Mouse (Mus musculus): ENCODE measurements at regions not wholly inside any gene's neighbourhood (a gene's known extent, or its start where the extent isn't known, plus 50 kb on each side); places are given as distances from the start of the nearest gene placed in this dataset.
A peak's percentile ranks its signal among the peaks of the same experiment; 100 is the strongest.

DNA sequence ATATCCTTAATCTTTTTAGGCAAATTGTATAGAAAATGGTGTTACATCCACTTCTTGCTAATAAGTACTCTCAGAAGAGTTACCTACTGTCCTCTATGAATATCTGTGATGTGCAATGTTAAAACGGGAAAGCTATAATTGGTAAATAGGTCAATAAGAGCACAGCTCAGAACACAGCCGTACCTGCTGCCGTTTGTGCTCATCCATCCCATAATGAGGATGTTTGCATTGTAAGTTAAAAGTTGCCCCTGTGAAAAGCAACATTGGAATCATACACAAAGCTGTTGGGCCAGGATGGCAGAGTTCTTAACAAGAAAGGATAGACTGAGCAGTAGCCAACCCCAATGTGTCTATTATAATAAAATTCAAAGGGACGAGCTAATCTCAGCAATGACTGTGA, 476.6 kb downstream of the Ptprc start:
- Histone ChIP-seq H3K9me3 (no peaks in the 10 kb centered on the region), H3K27ac (replicated peaks) (no peak overlapping the region), H3K4me1 (replicated peaks) (peaks cover 5% of the 10 kb centered on the region; the same call in 1 of the 2 replicates), H3K9ac (no peak overlapping the region), H3K4me3 (no peak overlapping the region), H3K36me3 (no peaks in the 10 kb centered on the region), H3K27me3 (no peaks in the 10 kb centered on the region), H3K4me2 (no peak overlapping the region)
- ATAC-seq (ENCODE audit: low FRiP score, low read depth) = no peak
- 87% methylated on average over 4 of the region's 4 CpGs for WGBS

DNA sequence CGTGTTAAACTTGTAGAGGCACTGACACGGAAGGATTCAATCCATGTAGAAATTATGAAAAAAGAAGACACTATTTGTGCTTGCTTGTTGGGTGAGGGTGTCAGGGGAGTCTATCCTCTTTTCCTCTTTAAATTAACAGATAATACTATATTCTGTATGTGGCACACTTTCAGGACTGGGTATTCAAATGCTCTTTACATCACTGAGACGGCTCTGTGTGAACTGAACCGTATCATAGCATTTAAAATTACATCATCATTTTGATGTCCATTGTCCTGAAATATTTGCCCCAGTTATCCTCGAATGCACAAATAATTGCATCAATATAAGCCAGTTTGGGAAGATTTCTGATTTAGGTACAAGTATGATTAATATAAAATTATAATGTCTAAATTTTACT, 478.2 kb downstream of the Ptprc start:
- Histone ChIP-seq H3K4me2 (no peak overlapping the region), H3K4me3 (no peak overlapping the region), H3K27me3 (no peaks in the 10 kb centered on the region), H3K9me3 (no peaks in the 10 kb centered on the region), H3K9ac (no peak overlapping the region), H3K27ac (replicated peaks) (no peak overlapping the region), H3K36me3 (no peaks in the 10 kb centered on the region), H3K4me1 (replicated peaks) (peaks cover 5% of the 10 kb centered on the region; the same call in 1 of the 2 replicates)
- ATAC-seq (ENCODE audit: low FRiP score, low read depth) = no peak
- WGBS = 37% methylated on average over 5 of the region's 5 CpGs

DNA sequence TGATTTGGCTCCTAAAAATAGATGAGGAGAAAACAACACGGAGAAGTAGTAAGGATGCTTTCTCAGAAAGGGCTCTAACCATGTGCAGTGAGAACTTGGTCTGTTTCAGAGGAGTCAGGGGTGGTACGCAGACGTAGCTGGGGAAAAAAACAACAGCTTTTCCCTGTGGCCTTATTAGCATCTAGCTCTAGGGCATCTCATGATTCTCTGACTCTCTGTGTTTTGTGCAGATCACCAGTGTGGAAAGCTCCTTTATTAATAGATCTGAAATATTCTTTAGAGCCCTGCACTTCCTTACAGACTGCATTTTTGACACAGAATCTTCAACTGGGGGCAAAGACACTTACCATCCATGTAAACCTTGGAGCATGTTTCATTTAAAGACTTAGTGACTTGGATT, 478.7 kb downstream of the Ptprc start:
- Histone ChIP-seq H3K4me3 (no peak overlapping the region), H3K9me3 (no peaks in the 10 kb centered on the region), H3K27me3 (no peaks in the 10 kb centered on the region), H3K9ac (no peak overlapping the region), H3K36me3 (no peaks in the 10 kb centered on the region), H3K27ac (replicated peaks) (no peak overlapping the region), H3K4me1 (replicated peaks) (peaks cover 5% of the 10 kb centered on the region; the same call in 1 of the 2 replicates), H3K4me2 (peak overlapping the region; percentile 8; the same call in 1 of the 2 replicates)
- 9% methylated on average over 3 of the region's 3 CpGs for WGBS
- no peak for ATAC-seq (ENCODE audit: low FRiP score, low read depth)

DNA sequence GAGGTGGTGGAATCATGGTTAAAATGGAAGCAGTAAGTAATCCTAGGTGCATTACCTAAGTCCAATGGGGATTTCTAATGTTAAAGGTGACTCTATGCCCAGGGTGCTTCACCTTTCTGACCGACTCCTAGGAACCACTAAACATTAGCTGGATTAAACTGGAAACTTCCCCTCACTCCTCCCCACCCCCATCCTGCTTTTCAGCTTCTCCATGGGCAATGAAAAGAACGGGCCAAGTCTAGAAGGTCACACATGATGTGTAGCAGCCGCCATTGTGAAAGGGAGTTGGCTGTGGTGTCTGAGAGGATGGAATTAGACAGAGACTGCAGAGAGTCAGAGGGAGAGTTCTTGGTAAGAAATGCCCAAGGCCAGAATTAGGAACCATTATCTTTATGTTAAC, 479.8 kb downstream of the Ptprc start:
- no peak overlapping the region for H3K4me2 ChIP-seq
- no peak overlapping the region for H3K27ac ChIP-seq (replicated peaks)
- no peaks in the 10 kb centered on the region for H3K9me3 ChIP-seq
- H3K4me3 ChIP-seq = no peak overlapping the region
- no peak for ATAC-seq (ENCODE audit: low FRiP score, low read depth)
- peaks cover 5% of the 10 kb centered on the region; the same call in 1 of the 2 replicates for H3K4me1 ChIP-seq (replicated peaks)
- no peaks in the 10 kb centered on the region for H3K27me3 ChIP-seq
- H3K9ac ChIP-seq = no peak overlapping the region
- no peaks in the 10 kb centered on the region for H3K36me3 ChIP-seq
- WGBS = 58% methylated on average over 3 of the region's 3 CpGs

DNA sequence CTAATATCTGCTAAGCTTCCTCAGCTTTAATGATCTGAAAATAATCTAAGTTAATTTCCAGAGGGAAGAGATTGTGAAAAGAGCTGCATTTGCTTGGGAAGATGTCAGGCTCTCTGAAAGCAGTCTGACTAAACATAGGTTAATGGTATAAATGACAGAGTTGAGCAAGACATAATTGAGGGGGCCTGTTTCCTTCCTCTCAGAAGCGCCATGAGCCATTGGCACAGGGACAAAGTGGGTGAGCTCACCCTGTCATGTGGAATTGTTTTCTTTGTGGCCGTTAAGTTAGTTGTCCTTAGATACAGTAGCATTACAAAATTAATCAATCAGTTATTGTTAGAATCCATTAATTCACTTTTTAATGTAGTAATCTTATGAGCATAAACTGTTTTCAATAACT, 483.0 kb downstream of the Ptprc start:
- no peak overlapping the region for H3K4me2 ChIP-seq
- ATAC-seq (ENCODE audit: low FRiP score, low read depth) = no peak
- 38% methylated on average over 2 of the region's 2 CpGs for WGBS
- H3K4me3 ChIP-seq = no peak overlapping the region
- H3K36me3 ChIP-seq = no peaks in the 10 kb centered on the region
- no peak overlapping the region for H3K9ac ChIP-seq
- H3K27me3 ChIP-seq = no peaks in the 10 kb centered on the region
- H3K27ac ChIP-seq (replicated peaks) = no peak overlapping the region
- peaks cover 5% of the 10 kb centered on the region; the same call in 1 of the 2 replicates for H3K4me1 ChIP-seq (replicated peaks)
- H3K9me3 ChIP-seq = no peaks in the 10 kb centered on the region

DNA sequence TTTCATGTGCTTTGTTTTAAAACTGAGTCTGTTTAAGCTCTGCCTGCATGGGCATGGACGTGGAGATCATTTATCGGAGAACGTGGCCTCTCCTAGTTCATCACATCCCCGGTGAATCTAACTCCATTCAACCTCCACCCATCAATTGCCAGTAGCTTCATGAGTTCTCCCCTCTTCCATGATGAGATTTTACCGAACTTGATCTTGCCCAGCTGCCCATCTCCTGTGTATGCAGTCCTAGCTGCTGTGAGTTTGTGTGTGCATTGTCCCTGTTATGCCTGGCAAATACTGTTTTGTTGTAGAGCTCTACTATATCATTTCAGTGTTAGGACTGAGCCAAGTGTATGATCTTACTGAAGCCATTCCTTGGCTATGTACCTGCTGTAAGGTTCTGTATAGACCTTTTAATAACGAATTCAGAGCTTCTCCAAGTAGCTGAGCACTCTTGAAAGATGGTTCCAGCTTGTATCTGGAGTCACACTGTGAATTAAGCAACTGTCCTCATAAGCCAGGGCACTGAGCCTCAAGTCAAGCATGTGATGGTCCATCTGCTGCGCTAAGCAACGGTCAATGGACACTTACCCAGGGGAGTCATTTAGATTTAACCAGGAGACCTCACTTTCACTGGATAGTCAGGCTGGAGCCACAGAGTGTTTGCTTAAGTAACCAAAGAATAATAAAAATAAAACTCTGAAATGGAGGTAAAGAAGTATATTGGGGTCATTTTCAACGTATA, 484.5 kb downstream of the Ptprc start:
- 86% methylated on average over 9 of the region's 9 CpGs for WGBS
- ATAC-seq (ENCODE audit: low FRiP score, low read depth) = no peak
- H3K4me2 ChIP-seq = no peak overlapping the region

DNA sequence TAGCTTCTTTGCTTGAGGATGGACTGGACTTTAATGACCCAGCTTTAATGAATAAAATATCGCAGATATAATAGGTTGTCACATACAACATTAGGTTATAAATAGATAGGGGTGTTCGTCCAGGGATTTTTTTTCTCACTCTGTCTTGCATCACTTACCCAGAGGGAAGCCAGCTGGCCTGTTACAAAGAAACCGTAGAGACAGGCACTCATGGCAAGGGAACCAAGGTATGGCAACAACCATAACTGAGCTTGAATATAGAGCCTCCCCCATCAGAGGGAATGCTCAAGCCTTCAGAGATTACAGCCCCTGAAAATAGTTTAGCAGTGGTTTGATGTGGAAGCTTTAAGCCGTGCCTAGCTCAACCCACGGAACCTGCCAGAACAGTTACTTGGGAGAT, 504.9 kb downstream of the Ptprc start:
- no peak overlapping the region for H3K27ac ChIP-seq (replicated peaks)
- H3K9me3 ChIP-seq = no peaks in the 10 kb centered on the region
- H3K4me1 ChIP-seq (replicated peaks) = no peaks in the 10 kb centered on the region
- WGBS = 77% methylated on average over 5 of the region's 5 CpGs
- H3K9ac ChIP-seq = no peak overlapping the region
- H3K4me2 ChIP-seq = no peak overlapping the region
- H3K4me3 ChIP-seq = no peak overlapping the region
- no peaks in the 10 kb centered on the region for H3K27me3 ChIP-seq
- no peak for ATAC-seq (ENCODE audit: low FRiP score, low read depth)
- H3K36me3 ChIP-seq = no peaks in the 10 kb centered on the region

More for the DNA sequence above, 484.5 kb downstream of the Ptprc start:
- no peaks in the 10 kb centered on the region for H3K4me1 ChIP-seq (replicated peaks)
- H3K4me3 ChIP-seq = no peak overlapping the region
- H3K36me3 ChIP-seq = no peaks in the 10 kb centered on the region
- no peaks in the 10 kb centered on the region for H3K9me3 ChIP-seq
- no peaks in the 10 kb centered on the region for H3K27me3 ChIP-seq
- no peak overlapping the region for H3K9ac ChIP-seq
- no peak overlapping the region for H3K27ac ChIP-seq (replicated peaks)

DNA sequence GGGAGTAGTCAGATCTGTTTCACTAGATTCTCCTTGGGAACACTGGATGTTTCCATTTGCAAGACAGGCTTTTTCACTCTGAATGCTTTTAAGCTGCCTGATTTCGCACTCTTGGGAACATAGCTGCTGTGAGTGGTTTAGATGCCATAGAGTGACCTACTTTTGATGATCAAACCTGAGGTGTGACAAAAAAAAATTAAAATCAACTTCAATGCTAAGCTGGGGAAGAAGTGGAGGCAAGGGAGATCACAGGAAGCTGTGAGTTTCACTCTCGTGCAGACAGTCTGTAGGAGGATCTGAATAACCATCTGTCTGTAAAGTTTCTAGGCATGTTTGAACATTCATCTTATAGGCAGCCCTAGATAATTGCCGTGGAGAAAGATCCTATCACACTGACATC, 505.7 kb downstream of the Ptprc start:
- Histone ChIP-seq H3K4me1 (replicated peaks) (no peaks in the 10 kb centered on the region), H3K4me2 (no peak overlapping the region), H3K9ac (no peak overlapping the region), H3K27me3 (no peaks in the 10 kb centered on the region), H3K4me3 (no peak overlapping the region), H3K36me3 (no peaks in the 10 kb centered on the region), H3K9me3 (no peaks in the 10 kb centered on the region), H3K27ac (replicated peaks) (no peak overlapping the region)
- WGBS = 75% methylated on average over 3 of the region's 3 CpGs
- ATAC-seq (ENCODE audit: low FRiP score, low read depth) = no peak

DNA sequence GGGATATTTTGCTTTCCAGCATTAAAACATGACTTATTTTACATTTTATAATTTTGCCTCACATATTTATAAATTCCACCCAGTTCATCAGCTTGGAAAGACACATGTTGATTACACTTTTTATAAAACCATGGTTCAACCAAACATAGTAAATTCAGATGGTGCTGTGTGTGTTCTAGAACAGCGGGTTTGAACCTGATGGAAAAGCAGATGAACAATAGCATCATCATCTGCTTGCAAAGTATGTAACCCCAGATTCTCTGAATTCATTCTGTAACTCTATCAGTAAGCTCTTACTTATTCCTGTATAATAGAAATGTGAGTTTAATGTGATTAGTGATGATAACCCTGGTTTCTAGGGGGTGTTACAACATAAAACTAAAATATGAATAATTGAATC, 517.4 kb downstream of the Ptprc start:
- no peak overlapping the region for H3K4me3 ChIP-seq
- no peak overlapping the region for H3K27ac ChIP-seq (replicated peaks)
- H3K9ac ChIP-seq = no peak overlapping the region
- WGBS = 87% methylated on average over 1 of the region's 1 CpGs
- H3K4me2 ChIP-seq = no peak overlapping the region
- H3K9me3 ChIP-seq = no peaks in the 10 kb centered on the region
- H3K36me3 ChIP-seq = no peaks in the 10 kb centered on the region
- peaks cover 6% of the 10 kb centered on the region; the same call in 1 of the 2 replicates for H3K4me1 ChIP-seq (replicated peaks)
- no peak for ATAC-seq (ENCODE audit: low FRiP score, low read depth)
- no peaks in the 10 kb centered on the region for H3K27me3 ChIP-seq

DNA sequence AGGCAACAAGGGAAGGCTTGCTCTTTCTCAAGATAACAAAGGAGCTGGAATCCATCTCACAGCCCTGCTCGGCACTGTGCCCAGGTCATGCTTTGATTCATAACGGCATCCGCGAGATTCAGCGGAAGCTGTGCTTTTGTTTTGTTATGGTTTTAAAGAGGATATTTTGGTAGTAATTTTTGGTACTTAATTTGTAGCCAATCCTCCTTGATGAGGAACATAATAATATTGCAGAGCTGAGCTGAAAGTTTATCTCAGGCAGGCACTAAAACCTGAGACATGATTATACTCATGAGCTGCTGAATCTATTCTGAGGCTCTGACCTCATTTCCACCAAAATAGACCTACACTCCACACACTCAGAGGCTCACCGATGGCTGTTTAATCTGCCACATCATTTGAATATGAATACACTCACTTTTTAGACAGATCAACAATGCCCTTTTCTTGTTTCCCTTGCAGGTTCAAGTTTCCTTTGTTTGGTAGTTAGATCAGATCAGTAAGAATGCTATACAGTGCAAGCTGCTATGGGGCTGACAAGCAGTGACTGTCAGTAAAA, 518.5 kb downstream of the Ptprc start:
- peak overlapping the region; percentile 6 for H3K4me2 ChIP-seq
- H3K4me1 ChIP-seq (replicated peaks) = peaks cover 6% of the 10 kb centered on the region; the same call in 1 of the 2 replicates
- H3K9me3 ChIP-seq = no peaks in the 10 kb centered on the region
- no peaks in the 10 kb centered on the region for H3K27me3 ChIP-seq
- H3K36me3 ChIP-seq = no peaks in the 10 kb centered on the region
- H3K4me3 ChIP-seq = no peak overlapping the region
- WGBS = 4% methylated on average over 6 of the region's 6 CpGs
- peak; percentile 77 for ATAC-seq (ENCODE audit: low FRiP score, low read depth)
- H3K9ac ChIP-seq = no peak overlapping the region
- H3K27ac ChIP-seq (replicated peaks) = peak overlapping the region; percentile 64

DNA sequence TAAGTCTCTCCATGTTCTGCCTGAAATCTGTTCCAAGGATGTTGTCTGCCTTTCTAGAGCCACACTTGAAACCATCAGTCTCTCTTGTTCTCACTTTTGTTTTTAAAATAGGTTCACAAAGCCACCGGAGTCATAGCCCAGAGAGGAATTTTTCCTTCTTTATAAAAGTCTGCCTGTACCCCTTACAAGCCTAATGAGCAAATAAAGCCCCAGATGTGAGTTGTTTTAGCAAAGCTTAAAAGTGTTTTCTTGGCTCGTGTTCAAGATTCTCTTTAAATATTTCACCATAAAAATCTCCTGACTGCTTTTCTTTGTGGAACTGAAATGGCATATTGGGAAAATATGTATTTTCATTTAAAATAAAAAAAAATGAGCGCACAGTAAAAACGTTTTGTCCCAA, 521.3 kb downstream of the Ptprc start:
- Histone ChIP-seq H3K9ac (no peak overlapping the region), H3K4me2 (no peak overlapping the region), H3K27ac (replicated peaks) (no peak overlapping the region; the same call in 1 of the 2 replicates), H3K27me3 (no peaks in the 10 kb centered on the region), H3K4me3 (no peak overlapping the region), H3K36me3 (no peaks in the 10 kb centered on the region), H3K4me1 (replicated peaks) (peaks cover 6% of the 10 kb centered on the region; the same call in 1 of the 2 replicates), H3K9me3 (no peaks in the 10 kb centered on the region)
- 63% methylated on average over 4 of the region's 4 CpGs for WGBS
- no peak for ATAC-seq (ENCODE audit: low FRiP score, low read depth)

DNA sequence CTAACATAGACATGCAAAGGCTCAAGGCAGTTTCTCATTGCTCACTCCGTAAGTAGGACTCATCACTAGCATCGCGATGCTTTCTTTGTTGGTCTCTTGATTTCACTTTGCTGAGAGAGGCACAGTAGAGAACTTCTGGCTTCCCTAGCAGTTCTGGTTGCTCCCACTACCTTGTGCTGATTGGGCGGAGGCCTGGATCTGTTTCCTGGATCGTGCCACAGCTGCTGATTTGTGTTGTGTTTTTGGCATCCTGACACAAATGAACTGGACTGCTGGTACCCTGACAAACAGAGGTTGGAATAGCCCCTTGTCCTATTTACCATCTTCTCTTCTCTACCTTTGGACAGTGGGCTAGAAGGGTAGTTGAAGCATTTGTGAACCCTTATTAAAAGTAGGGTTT, 522.0 kb downstream of the Ptprc start:
- H3K36me3 ChIP-seq = no peaks in the 10 kb centered on the region
- peaks cover 6% of the 10 kb centered on the region; the same call in 1 of the 2 replicates for H3K4me1 ChIP-seq (replicated peaks)
- no peak overlapping the region for H3K4me3 ChIP-seq
- H3K27me3 ChIP-seq = no peaks in the 10 kb centered on the region
- H3K4me2 ChIP-seq = no peak overlapping the region
- no peak for ATAC-seq (ENCODE audit: low FRiP score, low read depth)
- no peak overlapping the region for H3K9ac ChIP-seq
- no peaks in the 10 kb centered on the region for H3K9me3 ChIP-seq
- 71% methylated on average over 5 of the region's 5 CpGs for WGBS
- H3K27ac ChIP-seq (replicated peaks) = no peak overlapping the region
